Mouse (Mus musculus) adrenal gland, postnatal 4 days (tissue): ENCODE measurements around the gene Ctnna2. TPM values are rescaled to one million over a fixed set of nuclear protein-coding genes. Genes with fewer than 3 reads are reported as not detected.

Experiments
- DNase-seq, 2 experiments: peaks; one replicate each; pipeline ENCODE4 v3.0.0; 2021 to 2022; ENCODE audit warnings: low spot score in 2 of 2, mixed read lengths in 2 of 2
- total RNA-seq, 2 experiments: library from RNA; stranded (reverse); gene quantifications; 2 replicates each; pipeline ENCODE4 v1.2.3; 2021

Gene Ctnna2
- total RNA-seq, 2 experiments from 2014 or later, result 7.0 to 10.1 TPM

DNA sequence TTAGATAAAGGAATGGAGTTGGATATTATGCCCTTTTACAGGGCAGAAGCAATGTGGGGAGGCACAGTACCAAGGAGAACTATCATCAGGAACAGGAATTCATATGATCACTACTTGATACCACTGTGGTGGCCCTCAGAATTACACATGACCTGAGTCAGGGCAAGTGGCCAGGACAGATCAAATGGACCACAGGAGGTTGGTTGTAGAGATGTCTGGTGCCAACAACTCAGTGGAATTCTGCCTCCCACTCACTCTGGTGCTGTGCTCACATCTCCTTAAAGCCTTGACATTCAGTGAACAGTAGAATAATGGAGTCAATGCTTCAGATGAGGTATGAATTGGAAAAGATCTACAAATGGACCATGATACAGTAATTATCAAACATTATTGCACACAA is 691.1 kb downstream of the Ctnna2 start:
- DNase-seq, result no peak

- no peak for DNase-seq
Observed at GRCm38 (mm10) chr6:77286317-77286716, 693.2 kb downstream of the Ctnna2 start.

DNA sequence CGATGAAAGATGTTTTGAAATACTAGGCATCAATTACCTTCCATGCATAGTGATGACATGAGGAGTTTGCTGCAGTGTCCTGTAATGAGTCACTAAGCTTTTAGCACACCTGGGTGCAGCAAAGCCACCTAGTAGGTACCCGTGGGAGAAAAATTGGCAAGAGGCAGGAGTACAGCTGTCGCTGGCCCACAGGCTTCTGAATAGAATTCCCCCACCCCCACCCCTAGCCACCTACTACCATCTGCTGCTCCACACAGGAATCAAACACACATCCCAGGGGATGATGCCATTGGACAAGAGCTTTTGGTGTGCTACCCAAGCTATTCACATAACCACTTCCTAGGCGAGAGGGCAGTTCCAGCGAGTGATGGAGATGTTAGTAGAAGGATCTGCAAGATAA is 700.7 kb downstream of the Ctnna2 start:
- no peak for DNase-seq

- DNase-seq, result no peak
Observed at GRCm38 (mm10) chr6:77265163-77265562, 714.3 kb downstream of the Ctnna2 start.

DNA sequence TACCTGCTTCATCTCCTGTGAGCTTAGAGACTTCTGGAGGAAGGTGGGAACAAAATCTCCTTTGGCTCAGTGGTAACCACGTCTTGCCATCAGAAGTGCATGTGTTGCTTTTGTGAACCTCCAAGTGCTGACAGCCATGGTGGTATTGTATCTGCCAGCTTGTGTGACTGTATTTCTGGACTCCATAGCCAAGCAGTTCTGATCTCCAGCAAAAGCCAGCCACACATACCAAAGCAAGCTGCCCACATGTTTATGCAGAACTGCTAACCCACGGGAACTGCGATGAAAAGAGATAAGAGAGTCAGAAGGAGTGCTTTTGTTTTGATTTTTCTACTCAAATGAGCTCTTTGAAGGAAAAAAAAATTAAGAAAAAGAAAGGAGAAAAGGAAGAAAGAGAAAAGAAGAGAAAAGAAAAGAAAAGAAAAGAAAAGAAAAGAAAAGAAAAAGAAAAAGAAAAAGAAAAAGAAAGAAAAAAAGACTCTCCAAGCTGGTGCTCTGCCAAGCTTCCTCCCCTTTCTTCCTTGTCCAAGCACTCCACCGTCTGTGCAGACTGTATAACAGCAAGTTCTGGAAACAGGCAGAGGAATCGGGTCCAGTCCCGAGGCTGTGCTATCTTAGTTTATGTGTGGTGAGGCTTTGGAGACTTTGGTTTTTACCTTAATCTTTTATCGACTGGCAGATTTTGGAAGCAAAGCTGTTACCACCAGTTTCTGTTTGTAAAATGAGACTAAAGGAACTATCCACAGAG is 722.0 kb downstream of the Ctnna2 start:
- DNase-seq, result no peak

- no peak for DNase-seq
Observed at GRCm38 (mm10) chr6:77256348-77256747, 723.2 kb downstream of the Ctnna2 start.

GRCm38 (mm10) chr6:77253480-77253879 is 726.0 kb downstream of the Ctnna2 start:
- no peak for DNase-seq

GRCm38 (mm10) chr6:77243541-77244231 is 735.8 kb downstream of the Ctnna2 start:
- no peak for DNase-seq

GRCm38 (mm10) chr6:77242601-77243406 is 736.7 kb downstream of the Ctnna2 start, which contains the start of gene Lrrtm1:
TSS of gene Lrrtm1 (plus strand) at chr6:77242689.
- DNase-seq, result no peak

GRCm38 (mm10) chr6:77240426-77240825 is 739.1 kb downstream of the Ctnna2 start:
- no peak for DNase-seq

DNA sequence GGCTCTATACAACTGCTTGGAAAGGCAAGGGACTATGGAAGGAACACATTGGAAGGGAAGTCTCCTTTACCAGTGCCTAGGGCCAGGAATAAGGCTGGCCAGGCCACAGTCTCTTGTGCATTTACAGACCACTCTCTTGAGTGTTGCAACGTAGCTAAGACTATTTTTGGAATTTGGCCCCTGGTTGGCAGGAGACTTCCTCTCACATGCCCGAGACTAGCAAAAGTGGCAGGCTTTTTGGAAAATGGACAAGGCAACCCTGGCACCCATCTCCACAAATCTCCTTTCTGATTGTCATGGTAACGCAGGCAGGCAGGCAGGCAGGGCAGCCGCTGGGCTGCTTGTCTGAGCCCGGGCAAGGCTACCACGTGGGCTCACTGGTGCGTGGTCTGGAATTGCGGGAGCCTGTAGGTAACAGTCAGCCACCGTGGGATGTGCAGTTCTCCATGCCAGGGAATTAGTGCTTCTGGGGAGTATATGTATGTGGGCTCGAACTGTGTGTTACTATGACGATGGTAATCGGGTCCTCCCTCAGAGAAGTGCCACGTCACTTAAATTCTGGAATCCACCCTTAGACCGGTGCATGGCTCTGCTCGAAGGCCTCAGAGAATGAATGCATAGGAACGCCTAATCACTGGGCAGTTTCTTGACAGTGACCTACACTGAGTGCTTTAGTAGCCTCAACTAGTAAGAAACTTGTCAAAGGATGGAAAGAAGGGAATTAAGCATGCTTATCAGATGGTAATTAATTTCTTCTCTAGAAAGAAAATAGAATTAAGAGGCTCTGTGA is 756.5 kb downstream of the Ctnna2 start:
- DNase-seq, result no peak

- DNase-seq, result no peak
Observed at GRCm38 (mm10) chr6:77220776-77221175, 758.7 kb downstream of the Ctnna2 start.

GRCm38 (mm10) chr6:77218875-77219274 is 760.6 kb downstream of the Ctnna2 start:
- DNase-seq, result no peak

DNA sequence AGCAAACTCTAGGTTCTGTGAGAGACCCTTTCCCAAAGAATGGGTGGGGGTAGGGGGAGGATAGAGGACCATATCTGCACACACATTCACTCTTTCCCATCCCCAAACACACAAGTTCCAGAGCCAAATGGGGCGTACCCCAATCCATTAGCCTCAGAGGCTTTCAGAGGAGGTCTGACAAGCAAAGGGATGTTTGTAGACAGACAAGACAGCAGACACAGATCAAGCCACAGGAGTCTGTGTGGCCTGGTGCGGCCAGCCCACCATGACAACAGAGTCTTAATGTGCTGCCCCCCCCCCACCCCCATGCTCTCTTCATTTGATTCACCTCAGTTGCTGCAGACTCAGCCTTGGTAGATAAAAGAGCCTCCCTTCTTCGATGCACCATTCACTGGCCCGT is 764.2 kb downstream of the Ctnna2 start:
- no peak for DNase-seq

GRCm38 (mm10) chr6:77213757-77214409 is 765.6 kb downstream of the Ctnna2 start:
- no peak for DNase-seq

DNA sequence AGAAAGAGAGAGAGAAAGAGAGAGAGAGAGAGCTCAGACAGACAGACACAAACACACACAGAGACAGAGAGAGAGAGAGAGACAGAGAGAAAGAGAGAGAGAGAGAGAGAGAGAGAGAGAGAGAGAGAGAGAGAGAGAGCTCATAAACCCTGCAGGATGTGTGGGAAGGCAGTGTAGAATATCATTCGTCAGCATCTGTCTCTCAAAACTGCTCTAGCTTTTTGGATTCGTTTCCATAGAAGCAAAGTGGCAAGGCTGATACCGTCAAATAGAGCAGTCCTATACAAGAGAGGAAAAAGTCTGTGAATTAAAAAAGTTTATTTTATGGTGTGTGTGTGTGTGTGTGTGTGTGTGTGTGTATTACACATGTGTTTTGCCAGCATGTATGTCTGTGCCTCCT is 769.6 kb downstream of the Ctnna2 start:
- no peak for DNase-seq

- no peak for DNase-seq
Observed at GRCm38 (mm10) chr6:77209183-77209582, 770.3 kb downstream of the Ctnna2 start.

DNA sequence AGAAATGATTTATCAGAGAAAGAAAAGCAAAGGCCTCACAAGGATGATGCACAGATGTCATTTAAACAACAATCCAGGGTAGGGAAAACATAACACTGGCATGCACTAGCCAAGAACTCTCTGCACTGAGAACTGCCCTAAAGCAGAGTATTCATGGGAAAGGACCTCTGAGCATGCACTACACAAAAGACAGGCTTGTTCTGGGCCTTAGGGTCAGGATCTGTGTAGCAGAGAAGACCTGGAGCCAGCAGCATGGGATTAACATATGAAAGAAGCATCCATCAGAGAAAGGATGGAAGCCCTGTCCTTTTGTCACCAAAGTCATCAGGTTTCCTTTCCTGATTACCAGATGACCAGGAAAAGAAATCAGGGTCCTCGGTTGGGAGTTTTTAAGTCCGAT is 780.1 kb downstream of the Ctnna2 start:
- no peak for DNase-seq

DNA sequence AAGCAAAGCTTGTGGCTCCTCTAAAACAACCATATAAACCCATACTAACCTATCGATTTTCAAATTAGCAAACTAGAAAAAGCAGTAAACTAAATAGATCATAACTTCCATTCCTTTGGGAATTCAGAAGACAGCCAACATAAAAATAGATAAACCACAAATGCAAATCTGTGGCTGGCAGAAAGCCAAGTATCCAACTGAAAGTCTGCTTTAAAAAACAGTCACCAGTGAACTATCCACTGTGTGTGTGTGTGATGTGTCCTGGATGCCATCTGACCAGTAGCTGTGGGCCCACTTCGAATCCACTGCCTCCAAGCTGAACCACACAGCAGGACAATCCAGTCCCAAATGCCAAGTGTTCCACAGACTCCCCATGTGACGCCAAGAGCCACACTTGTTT is 782.8 kb downstream of the Ctnna2 start:
- DNase-seq, result no peak

- DNase-seq, result no peak
Observed at GRCm38 (mm10) chr6:77191635-77192034, 787.9 kb downstream of the Ctnna2 start.

DNA sequence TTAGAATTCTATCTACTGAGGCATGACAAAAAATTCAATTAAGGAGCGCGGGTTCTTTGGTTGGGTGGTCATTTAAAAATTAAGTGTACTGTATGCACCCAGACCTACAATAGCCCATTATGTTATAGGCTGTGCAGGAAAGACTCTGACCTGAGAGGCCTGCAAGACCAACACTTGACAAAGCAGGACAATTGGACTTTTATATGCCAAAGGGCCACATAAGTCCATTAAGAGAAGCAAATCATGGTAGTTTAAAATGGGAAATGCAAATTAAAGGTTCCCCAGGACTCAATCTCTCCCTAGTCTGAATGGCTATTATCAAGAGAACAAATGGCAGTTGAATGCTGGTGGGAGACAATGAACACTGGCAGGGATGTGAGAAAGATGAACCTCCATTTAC is 790.9 kb downstream of the Ctnna2 start:
- no peak for DNase-seq
